Mouse (Mus musculus) right cerebral cortex, postnatal 10 days (tissue): ENCODE data around the gene Hdac7.

Experiments
- DNase-seq, 2 experiments: peaks; one replicate each; pipeline ENCODE4 v3.0.0; 2021; ENCODE audit warnings: low spot score in 2 of 2

Hdac7 gene

DNA sequence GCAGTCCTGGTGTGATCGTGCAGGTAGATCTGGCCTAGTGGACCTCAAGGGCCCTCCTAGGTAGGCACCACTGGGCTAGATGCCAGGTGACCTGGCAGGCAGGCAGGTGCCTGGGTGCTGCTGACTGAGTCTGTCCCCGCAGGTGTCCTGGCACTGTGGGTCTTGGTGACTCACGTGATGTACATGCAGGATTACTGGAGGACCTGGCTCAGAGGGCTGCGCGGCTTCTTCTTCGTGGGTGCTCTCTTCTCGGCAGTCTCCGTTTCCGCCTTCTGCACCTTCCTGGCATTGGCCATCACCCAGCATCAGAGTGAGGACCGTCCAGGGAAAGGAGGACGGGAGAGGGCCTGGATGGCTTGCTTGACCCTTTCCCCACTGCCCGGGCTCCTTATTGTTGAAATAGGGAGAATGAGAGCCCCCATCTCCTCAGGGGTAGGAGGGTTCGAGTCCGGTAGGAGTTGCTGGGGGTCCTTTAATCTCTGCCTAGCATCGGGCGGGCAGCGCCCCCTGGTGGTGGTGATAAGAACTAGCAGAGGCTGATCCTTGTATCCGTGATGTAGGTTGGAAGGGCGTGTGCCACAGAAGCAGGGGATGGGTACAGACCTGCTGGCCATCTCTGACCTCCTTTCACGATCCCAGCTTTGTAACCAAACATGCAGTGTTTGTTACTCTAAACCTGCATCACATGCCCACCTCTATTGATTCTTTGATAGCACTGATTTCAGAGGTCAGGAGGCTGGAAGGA, 54.4 kb downstream of the Hdac7 start:
- peak; percentile 60 to 72 for DNase-seq

DNA sequence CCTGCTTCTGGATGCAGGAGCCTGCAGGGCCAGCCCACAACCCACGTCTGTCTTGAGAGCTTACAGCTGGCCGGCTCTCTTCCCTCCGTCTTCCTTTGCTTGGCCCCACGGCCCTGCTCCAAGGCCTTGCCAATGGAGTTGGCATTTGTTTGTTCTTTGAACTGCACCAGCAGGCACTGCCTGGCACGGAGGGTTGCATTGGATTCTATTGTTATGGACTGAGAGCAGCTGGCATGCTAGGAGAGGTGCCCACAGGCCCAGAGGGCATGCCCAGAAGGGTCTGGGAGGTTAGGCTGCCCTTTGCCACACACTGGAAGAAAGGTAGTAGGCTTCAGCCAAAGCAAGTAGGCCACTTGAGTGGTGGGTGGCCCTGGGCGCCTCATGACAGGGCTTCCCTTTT, 55.5 kb downstream of the Hdac7 start:
- DNase-seq: peak; percentile 79 to 81

GRCm38 (mm10) chr15:97787799-97788667, 56.3 kb downstream of the Hdac7 start:
- peak in 1 of 2 experiments; percentile 32 for DNase-seq

DNA sequence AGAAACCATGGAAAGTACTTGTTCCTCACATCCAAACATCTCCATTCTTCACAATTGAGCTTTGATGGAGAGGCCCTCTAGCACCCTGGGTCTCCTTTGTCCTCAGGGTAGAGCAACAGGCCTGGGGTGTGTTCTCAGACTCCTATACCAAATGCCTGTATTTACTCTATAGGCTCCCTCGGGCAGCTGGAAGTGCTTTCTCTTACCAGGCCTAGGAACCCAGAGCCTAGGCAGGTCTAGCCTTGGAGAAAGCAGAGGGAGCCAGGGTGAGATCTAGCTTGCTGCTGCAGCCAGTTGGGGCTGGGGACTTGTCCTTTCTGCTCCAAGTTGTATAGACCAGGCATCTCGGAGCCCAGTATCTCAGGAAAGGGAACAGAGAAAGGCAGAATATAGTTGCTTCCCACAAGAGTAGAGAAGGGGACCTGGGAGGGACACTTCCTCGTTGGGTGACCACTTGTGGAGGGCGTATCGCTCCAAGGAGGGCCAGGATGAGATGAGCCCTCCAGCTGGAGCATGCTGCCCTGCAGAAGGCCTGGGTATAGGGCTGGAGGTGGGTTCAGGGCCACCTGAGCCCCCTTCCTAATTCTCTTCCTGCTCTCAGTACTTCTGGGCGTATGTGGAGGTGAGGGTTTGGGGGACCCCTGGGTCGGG, 57.0 kb downstream of the Hdac7 start:
- peak in 1 of 2 experiments; percentile 27 for DNase-seq

- no peak for DNase-seq
Measured at GRCm38 (mm10) chr15:97786412-97787112, 57.7 kb downstream of the Hdac7 start.

GRCm38 (mm10) chr15:97785731-97786411, 58.4 kb downstream of the Hdac7 start:
- no peak for DNase-seq

- DNase-seq: peak in 1 of 2 experiments; percentile 55
Measured at GRCm38 (mm10) chr15:97784561-97785161, 59.6 kb downstream of the Hdac7 start.

- DNase-seq: peak; percentile 89 to 92
Measured at GRCm38 (mm10) chr15:97784092-97784559, 60.2 kb downstream of the Hdac7 start.

DNA sequence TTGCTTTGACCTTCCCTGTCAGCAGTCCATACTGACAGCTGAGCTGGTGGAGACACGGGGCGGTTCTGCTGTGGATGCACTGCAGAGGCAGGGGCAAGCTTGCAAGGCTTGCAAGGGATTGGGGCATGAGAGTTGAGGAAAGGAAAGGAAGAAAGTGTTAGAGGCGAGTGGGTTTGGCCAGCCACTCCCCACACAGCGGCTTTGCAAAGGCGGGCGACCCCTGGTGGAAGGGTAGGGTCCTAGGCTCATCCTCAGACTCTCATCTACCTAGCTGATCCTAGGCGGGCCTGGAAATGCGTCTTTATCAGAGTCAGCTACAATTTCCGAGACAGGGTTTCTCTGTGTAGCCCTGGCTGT, 61.6 kb downstream of the Hdac7 start:
- peak; percentile 64 to 83 for DNase-seq

DNA sequence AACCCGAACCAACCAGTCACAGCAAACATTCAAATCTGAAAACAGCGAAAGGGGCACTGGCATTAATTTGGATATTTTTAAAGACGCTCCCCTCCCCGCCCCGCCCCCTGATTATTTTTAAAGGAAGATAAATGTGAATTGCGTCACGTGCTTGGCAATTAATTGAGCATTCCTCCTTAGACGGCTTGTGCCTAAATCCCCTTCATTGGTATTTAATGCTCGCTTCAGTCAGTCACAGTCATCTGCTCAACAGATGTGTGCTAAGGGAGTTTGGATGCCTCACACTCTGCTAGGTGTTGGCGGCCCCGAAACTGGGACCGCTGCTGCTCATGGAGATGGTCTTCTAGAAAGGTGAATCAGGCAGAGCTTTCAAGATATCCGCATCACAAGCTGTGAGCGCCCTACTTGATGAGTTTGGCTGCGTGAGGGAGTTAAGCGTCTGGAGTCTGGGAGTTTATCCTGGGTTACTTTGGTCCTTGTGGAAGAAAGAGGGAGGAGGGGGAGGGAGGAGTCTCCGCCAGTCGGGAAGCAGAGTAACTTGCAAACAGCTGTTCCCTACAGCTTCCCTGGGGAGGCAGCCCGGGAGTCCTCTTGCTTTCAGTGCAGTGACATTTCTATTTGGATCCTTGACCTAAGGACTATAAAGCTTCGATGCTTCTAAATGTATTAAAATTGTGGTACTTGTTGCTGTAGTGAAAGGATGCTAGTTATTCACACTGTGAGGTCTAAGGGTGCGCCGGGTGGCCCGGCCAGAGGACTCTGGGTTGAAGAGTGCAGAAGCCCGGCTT, 62.1 kb downstream of the Hdac7 start:
- no peak for DNase-seq

DNA sequence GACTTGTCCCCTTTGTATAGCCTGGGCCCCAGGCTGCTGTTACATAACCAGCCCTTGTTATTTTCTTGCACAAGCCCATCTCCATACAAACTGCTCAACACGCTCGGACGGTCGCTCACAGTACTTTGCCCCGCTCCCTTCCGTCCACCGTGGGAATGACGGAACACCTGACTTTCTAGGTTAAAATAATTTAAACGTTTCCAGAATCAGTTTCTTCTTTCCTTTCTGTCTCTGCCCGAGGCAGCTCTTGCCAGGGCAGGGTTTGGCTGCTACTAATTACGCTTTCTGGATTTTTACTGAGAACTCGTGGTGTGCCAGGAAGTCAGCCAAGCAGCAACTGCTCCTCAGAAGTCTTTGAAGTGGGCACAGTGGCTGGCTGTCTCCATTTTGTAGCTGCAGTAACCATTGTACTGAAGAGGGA, 63.7 kb downstream of the Hdac7 start:
- DNase-seq: peak; percentile 72 to 78

- no peak for DNase-seq
Measured at GRCm38 (mm10) chr15:97779576-97779975, 64.7 kb downstream of the Hdac7 start.

GRCm38 (mm10) chr15:97778311-97779098, 65.8 kb downstream of the Hdac7 start, which contains the start of gene Slc48a1:
Gene Slc48a1, plus strand, starts transcription at chr15:97778520.
- no peak for DNase-seq

DNA sequence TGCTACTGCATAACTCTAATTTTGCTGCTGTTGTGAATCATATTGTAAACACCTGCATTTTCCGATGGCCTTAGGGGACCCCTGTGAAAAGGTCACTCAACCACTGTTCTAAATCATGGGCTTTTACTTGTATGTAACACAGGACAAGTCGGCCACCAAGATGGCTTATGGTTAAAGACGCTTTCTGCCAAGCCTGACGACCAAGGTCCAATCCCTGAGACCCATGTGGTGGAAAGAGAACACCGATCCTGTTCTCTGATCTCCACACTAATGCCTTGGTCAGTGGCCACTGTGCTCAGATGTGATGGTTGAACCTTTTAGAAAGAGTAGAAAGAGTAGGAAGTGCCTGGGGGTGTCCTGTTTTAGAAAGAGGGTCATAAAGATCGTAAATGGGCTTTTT, 67.4 kb downstream of the Hdac7 start:
- no peak for DNase-seq

GRCm38 (mm10) chr15:97776514-97776913, 67.8 kb downstream of the Hdac7 start:
- peak; percentile 66 to 82 for DNase-seq

- DNase-seq: no peak
Measured at GRCm38 (mm10) chr15:97773961-97774370, 70.3 kb downstream of the Hdac7 start.

DNA sequence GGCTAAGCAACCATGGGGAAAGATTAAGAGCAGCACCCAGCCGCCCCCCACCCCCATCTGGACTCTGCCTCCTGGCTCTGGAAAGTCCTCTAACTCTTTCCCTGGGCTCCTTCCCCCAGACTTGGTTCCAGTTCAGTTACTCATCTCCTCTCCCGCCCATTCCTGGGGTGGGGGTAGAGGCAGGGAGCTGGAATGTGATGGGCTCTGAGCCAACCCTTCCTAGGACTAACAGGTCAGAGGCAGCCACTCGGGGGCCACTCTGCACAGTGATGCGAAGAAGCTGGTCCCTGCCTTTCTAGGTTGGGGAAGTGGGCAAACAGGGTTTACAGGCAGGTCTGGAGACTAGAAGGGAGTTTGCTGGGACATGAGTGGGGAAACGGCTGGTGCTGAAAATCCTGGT, 71.2 kb downstream of the Hdac7 start:
- no peak for DNase-seq

DNA sequence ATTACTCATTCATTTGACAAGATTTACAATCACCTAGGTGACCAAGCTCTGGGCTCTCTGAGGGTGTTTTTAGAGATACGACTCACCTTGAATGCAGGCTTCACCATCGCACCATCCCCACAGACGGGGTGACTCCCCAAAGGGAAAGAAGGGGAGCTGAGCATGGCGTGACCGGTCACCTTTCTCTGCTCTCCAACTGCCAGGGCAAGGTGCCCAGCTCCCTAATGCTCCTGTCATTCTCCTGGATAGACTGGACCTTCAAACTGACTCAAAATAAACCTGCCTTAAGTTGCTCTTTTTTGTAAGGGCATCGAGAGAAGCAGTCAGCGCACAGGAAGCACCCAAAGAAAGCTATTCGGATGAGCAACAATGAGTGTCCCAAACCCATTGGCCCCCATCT, 74.0 kb downstream of the Hdac7 start:
- no peak for DNase-seq

GRCm38 (mm10) chr15:97768192-97768591, 76.1 kb downstream of the Hdac7 start:
- DNase-seq: no peak
